Mouse (Mus musculus) brain, adult 2 months (tissue): ENCODE results near the gene Elmo3.

ENCODE experiments used
- DNase-seq: peaks from one replicate; pipeline ENCODE4 v3.0.0; 2011; ENCODE audit warnings: low read depth, low spot score

Gene Elmo3

DNA sequence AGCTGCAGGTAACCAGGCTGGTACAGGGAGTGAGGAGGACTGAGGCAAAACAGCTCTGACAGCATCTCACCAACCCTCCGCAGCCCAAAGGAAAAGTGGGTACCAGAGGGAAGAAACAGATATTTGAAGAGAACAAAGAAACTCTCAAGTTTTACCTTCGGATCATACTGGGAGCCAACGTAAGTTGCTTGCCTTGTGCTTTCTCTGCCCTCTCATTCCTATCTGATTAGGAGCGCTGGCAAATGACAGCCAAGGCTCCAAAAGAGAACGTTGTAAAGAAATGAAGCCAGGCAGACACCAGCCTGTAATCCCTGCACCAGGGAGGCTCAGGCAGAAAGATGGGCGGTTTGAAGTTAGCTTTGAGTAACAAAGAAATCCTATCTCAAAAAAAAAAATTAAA is 21.6 kb downstream of the Elmo3 start:
- no peak for DNase-seq

DNA sequence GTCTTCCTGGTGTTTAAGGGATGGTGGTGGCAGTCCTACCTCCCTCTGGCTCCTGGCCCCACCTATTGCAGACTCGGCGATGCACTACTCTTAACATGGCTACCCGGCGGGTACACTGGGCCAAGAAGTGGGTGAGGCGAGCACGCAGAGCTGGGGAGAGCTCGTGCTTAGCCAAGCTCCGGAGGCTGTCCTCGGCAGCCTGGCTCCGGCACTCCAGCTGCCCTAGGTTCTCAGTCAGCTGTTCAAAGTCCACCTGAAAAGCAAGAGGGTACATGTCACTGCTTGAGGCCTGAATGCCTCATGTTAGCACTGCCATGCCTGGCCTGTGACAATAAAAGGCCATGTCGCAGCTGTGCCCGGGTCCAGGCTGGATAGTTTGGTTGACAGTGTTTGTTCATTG is 24.9 kb downstream of the Elmo3 start:
- no peak for DNase-seq

DNA sequence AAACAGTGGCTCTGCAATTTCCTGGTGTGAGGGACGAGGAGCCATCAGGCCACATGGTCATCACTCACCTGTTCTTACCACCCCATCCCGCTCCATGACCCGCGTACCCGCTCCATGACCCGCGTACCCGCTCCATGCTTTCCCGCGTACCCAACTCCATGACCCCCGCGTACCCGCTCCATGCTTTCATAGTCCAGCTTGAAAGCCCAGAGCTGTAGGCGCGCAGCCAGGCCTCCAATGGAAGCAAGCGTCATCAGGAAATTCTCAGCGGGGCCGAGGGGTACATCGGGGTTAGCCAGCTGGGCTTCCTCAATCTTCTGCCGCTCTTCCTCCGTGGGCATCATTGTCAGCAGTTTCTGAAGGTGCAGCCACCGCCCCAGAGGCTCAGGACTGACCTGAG is 26.1 kb downstream of the Elmo3 start:
- no peak for DNase-seq

DNA sequence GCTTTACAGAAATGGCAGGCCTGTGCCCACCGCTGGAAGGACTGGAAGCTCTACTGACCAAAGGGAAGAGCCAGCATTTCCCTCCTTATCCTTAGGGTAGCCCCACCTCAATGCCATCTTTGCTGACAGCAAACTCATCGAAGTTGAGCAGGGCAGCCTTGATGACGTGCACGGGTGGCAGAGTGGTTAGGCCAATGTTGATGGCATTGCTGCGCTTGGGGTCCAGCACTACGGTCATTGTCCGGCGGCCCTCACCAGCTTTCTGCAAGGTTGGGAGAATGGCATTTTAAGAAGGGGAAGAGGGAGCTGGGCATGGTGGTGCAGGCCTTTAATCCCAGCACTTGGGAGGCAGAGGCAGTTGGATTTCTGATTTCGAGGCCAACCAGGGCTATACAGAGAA is 26.5 kb downstream of the Elmo3 start:
- no peak for DNase-seq

DNA sequence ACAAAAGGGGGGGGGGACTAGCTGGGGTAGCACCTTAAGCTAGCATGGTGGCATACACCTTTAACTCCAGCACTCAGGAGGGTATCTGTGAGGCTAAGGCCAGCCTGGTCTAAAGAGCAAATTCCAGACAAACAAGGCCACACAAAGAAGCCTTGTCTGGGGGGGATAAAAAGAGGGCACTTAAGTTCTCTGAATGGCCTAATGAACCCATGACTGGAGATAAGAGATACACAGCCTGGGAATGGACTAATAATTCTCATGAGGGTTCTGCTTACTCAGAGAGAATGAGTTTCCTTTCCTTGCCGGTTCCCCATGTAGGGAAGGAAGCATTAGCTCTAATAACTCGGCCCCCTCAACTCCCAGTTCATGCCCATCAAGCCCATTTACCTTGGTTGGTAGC is 27.1 kb downstream of the Elmo3 start:
- DNase-seq, result no peak

DNA sequence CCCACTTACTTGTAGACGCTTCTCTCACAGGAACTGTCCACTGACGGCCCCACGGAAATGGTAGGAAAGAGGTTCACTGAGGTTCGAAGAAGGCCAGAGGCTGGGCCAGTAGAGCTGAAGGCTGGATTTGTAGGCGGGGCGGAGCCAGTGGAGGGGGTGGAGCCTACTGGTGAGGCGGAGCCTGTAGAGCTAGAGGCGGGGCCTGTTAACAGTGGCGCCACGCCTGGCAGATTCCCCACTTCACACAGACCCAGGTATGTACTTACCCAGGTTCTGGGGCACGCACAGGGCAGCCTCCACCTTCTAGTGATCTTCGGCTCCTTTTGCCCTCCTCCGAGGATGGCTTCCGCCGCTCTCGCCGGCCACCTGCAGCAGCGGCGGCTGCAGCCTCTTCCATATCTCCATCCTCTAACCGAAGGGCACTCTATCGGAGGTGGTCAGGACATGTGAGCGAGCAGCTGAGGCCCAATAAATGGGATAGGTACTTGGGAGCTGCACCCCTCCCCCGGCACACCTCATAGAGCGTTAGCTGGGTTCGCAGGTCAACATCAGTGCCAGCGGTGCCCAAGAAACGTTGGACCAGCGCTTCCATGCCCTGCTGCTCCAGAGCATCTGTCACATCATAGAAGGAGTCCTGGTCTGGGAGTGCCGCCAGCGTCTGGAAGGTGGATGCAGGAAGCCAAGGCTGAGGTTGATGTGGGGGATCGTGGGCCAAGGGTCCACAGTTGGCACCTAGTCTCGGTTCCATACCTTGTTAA is 31.2 kb downstream of the Elmo3 start:
- peak; percentile 29 for DNase-seq

DNA sequence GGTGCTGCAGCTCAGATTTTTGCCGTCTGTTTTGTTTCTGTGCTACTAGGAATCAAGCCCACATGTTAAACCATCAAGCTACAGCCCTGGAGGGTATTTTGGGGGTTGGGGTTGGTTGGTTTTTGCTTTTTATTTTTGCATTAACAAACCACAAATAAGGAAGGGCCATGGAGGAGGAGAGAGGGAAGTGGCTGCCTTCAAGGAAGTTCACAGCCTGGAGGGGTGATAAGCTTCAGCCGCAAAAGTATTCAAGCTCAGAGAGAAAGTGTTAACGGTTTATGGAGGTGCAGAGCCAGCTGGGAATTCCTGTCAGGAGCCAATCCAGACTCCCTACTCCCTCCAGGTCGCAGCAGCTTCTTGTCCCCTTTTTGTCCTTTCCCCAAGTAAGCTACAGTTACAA is 33.6 kb downstream of the Elmo3 start:
- no peak for DNase-seq

DNA sequence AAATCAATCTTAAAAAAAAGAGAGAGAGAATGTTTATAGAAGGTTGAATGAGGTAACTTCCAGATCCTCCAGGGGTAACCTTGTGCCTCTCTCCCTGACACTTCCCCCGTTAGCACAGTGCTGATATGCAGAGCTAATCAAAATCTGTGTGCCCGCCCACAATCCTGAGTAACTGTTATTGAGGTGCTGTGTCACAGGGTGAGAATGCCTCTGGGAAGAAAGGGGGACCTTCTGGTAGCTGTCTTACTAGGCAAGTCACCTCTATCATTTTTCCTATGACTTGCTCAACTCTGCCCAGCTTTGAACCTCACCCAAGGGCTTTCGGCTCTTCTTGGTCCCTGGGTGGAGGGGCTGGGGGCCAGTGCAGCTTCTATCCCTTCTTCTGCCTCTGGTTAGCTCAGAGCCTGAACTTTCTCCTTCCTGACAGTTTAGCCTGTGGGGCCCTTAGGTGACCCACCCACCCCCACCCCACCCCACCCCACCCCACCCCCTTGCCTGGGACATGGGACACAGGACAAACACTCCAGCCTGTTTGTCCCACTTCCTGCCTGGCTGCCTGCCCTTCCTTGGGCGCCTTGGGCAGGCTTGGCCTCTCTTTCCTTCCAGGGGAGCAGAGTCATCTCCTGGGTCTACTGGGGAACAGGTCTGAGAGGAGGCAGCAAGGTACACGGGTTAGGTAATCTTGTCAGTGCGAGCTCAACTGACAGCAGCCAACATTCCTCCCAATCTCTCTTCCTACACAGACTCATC is 34.7 kb downstream of the Elmo3 start:
- DNase-seq, result peak; percentile 38

DNA sequence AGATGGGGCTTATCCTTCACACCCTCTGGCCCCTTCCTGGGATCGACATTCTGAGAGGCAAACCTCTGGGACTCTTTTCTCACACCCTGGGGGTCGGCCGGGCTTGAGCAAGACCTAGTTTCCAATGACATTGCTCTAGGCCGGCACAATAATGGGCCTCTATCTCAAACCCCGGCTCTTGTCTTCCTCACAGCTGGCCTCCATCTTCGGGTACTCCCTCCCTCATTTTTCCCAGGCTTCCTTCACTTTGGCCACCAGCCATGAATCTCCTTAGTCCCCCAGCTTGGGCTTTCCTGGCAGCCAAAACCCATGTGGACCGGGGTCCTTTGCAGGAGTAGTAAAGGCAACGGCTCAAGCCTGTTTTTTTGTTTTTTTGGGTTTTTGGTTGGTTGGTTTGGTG is 36.0 kb downstream of the Elmo3 start:
- DNase-seq, result no peak

DNA sequence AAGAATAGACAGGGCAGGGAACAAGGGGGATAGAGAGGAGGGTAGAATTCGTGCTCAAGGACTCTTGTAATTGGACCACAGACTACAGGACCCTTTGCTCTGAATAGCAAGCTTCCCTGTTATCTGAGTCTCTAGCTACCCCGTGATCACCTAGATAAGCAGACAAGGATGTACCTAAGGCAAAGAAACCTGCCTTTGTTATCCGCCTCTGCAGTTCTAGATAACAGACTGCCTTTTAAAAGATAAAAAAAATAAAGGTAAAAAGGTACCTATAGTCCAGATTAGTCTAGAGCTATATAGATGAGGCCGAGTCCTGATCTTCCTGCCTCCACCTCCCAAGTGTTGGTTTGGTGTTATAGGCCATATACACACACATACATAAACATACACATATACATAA is 37.4 kb downstream of the Elmo3 start:
- no peak for DNase-seq

DNA sequence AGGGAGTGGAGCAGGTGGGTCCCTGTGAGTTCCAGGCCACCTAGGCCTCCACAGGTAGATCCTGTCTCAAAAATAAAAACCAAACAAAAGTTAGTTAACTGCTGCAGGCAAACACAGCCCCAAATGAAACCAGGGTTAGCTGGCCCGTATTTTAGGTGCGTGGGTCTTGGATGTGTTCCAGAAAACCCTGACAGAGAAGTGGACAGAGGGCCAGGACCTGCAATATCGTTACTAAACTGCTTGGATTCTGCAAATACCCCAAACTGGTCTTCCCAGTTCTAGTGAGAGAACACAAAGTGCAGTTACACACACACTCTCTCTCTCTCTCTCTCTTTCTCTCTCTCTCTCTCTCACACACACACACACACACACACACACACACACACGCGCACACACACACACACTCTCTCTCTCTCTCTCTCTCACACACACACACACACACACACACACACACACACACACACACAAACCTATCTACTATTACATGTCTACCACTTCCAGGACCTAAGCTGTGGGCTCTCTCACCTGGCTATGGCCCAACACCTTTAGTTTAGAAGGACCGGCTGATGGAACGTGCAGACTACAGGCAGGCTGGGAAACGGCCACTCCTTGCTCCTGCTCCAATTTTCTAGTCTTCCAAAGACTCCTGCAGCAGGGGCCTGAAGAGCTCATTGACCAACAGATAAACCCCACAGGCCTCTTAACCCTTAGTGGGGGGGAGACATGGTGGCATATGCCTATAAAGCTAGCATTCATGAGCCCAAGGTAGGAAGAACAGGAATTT is 38.6 kb downstream of the Elmo3 start:
- DNase-seq, result no peak

DNA sequence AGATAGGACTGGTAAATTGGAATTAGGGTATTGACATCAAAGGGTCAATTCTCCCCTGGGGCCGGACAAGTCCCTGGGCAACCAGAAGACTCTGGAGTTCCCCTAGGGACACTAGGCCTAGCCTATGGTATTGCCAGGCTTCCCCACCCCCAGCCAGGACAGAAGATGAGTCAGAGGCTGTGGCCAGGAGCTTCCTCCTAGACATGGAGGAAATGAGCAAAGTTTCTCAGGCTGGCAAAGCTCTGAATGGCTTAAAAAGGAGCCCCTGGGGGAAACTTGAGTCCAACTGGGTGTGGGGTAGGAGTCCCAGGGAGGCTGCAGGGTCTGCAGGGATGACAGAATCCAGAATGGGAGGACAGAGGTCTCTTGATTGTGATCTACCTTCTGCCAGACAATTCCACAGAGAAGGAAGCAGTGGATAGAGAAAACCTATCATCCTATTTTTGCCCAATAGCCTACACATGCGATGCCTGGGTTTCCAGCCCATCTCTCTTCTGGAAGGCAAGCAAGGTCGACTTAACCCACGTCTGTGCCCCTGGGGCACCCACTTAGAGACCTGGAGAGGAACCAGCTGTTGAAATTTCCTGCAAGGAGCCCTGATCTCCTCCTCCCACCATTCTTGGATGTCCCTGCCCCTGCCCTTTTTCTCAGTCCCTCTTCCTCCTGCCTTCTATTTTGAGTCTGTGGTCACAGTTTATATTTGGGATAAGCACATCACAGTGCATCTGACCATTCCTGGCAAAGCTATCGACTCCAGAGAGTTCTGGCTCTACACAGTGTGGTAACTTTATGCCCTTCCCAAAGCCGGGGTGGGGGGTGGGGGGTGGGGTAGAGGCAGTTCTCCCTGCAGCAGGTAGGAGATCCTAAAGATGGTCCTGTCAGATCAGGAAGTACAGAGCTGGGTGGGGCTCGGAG is 39.9 kb downstream of the Elmo3 start:
- DNase-seq, result peak; percentile 47

DNA sequence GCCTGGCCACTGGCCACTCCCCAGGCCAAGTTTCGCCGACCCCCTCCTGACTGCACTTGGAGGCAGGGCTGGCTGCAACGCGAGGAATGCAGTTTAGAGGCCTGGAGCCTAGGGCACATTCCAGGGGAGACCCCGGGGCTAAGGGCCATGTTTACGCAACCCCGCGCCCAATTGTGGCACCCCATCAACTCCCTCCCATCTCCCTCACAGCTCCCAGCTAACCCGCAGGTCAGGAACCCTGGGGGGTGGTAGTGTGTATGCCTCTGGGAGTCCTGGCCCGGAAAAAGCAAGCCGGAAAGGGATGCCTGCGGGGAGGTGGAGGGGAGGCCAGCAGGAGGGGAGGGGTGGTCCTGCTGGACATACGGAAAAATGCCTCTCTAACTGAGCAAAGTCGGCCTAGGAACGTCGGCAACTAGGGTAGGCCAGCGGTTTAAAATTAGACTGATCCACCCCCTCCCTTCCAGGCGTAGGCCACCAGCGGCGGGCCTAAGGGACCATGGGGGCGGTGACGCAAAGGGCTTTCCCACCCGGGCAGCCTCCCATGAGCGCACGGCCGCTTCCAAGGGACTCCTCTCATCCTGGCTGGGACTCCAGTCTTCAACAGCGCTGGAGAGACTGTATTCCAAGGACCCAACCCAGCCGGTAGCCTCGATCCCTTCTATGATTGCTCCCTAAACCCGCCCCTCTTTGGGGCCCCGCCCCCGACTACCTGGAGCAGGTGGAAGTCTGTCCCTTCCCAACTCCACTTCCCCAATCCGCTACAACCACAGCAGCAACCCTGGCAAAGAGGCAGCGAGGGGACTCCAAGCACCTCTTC is 41.4 kb downstream of the Elmo3 start:
- peak; percentile 44 for DNase-seq

DNA sequence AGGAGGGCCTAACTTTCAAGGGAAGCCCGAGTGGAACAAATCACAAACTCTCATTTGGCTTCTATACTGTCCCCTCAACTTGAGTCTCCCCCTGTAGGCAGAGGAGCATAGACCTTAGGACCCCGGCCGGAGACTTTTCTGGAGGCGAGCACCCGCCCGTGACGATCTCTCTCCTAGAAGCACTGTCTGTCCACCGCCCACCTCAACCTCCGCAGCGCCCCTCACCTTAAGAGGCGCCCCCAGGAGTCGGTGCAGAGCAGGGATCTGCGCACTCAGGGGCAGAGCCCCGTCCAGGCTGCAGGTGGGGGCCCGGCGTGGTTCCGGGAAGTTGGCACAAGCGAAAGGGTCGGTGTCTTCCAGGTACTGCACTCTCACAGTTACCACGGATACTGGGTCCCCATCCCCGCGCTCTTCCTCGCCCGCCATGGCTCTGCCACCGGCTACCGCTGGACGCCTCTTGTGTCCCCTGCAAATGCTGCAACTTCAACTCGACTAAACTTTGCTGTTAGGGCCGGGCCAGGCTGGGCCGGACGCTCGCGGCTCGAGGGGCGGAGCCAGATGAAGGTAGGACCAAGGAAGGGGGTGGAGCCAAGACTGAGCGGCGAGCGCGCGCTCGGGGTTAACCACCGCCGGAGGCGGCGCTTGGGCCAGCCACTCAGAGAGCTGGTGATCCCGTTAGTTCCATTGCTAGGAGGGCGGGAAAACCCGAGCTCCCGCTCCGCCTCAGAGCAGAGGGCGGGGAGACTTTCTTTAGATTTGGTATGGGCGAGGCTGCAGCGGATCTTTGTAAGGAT is 42.2 kb downstream of the Elmo3 start, which contains the start of gene Fhod1:
Gene Fhod1, minus strand, starts transcription at position 526 of the 794 bp plus-strand sequence.
- DNase-seq, result peak; percentile 96

DNA sequence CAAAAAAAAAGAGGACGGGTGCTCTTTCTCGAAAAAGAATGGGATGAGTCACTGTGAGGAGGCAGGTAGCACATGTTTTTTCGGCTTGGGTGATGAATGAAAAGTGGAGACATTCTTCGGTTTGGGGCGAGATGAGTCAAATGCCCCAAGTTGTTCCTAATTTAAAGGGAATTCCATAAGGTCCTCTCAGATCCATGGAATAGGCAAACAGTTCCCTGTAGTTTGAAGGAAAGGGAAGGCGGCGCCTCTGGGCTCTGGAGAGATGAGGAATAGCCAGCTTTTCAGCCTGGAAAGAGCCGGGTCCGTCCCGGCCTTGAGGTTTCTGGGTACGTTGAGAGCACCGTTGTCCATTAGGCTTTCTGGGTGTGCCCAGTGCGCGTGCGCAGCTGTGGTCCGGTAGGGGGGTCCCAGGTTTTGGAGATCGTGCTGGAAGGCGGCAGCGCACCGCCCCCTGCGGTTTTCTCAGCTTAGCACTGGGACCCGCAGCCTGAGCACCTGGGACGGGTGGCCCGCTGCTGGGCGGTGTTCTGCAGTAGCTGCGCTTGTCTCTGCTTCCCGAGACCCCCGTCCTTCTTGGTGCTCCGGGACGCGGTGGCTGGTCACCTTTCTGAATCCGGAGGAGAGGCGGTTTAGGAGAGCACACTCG is 43.2 kb downstream of the Elmo3 start, which contains the start of gene Slc9a5:
Gene Slc9a5, plus strand, starts transcription at position 394 of the 646 bp plus-strand sequence.
- DNase-seq, result peak; percentile 73

DNA sequence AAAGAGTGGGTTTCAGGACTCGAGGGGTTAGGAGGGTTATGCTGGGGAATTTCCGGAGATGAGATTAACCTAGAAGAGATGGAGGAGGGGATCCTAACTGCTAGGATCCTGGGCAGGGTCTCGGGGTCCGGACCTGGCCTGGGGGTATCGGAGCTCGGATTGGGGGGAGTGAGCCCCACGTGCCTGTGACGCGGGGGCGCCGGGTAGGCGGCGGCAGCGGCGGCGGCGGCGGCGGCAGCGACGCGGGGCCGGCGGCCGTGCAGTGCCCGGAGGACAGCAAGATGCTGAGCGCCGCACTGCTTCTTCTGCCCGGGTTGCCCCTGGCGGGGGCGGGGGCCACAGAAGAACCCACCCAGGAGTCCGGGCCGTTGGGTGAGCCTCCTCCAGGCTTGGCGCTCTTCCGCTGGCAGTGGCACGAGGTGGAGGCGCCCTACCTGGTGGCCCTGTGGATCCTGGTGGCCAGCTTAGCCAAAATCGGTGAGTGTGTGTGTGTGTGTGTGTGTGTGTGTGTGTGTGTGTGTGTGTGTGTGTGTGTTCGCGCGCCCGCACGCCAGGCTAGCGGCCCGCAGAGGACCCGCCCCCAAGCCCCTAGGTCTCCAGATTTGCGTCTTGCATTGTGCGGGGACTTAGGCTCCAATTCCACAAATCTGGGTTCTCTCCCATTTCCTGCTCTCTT is 43.8 kb downstream of the Elmo3 start:
- peak; percentile 50 for DNase-seq

DNA sequence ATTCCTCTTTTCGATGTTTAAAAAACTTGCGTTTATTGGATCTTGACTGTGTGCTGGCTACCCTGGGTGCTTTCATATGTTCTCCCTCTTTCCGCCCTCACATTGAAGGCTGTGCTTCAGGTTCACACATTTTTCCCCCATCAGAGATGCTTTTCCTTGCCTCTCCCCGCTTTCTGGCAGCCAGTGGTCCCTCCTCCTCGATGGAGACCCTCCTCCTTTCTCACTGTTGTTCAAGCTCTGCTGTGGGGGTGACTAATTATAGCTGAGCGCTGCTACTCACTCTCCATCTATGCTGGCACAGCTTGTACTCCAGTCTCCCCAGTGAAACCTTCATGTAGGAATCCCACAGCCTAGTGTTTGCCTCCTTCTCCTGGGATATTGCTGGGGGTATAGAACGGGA is 44.8 kb downstream of the Elmo3 start:
- peak; percentile 74 for DNase-seq

DNA sequence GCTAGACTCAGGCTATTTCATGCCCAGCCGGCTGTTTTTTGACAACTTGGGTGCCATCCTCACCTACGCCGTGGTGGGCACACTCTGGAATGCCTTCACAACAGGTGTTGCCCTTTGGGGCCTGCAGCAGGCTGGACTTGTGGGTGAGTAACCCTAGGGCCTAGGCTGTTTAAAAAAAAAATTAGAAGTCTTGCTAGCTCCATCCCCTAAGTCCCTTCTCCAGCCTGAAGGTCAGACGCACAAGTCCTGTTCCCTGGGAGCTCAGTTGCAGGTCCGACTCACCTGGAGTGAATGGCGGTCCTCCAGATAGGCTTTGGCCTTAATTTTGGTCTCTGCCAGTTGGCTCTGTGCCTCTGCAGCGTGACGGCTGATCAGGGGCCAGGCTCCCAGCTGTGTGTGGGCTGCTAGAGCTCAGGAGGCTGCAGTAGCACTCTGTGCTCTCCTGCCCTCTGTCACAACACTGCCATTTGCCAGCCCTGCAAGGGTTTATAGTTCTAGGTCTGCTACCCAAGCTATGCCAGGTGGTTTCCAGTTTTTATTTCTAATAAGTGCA is 48.3 kb downstream of the Elmo3 start:
- peak; percentile 78 for DNase-seq
